Mouse (Mus musculus) liver, adult 2 months (tissue): ENCODE results near the gene Gdpgp1.

Experiments
- CTCF ChIP-seq: fragments of 200-500 bp; IDR thresholded peaks from 2 replicates; pipeline ENCODE4 v1.5.1; 2011; ENCODE audit warnings: low read depth, low read length, control low read depth
- POLR2A ChIP-seq: fragments of 200-500 bp; IDR thresholded peaks from 2 replicates; pipeline ENCODE4 v1.6.1; 2011; ENCODE audit warnings: low read length, control low read depth; ENCODE audit not compliant: insufficient read depth; ENCODE audit errors: extremely low read depth

GRCm38 (mm10) chr7:80230196-80230595, 2.5 kb upstream of the Gdpgp1 start:
- TF ChIP-seq POLR2A (no peak), CTCF (no peak)
